ENCODE assay signal across 16 mouse cellular contexts in genomic region chr9:15718295-15718694, GRCm38 (mm10).
"Had no signal": no experiment of that assay in that cellular context is flagged by ENCODE, and none has a peak within 500 bp of the region (broad histone marks: within the 10 kb centered on the region; RNA-seq: fewer than 3 reads in every experiment).

No protein-coding gene starts in this region.

- H3K4me1 ChIP-seq: stomach, embryonic 15.5 days had no signal

- H3K27me3 ChIP-seq: neural tube, embryonic 13.5 days; neural tube, embryonic 15.5 days; stomach, embryonic 15.5 days had no signal

- H3K4me3 ChIP-seq: neural tube, embryonic 13.5 days; neural tube, embryonic 15.5 days; stomach, embryonic 15.5 days had no signal

- DNase-seq: retina, postnatal 1 day; right cerebral cortex, adult 18-20 months; right cerebral cortex, postnatal 14 days; right cerebral cortex, postnatal 25 days; right cerebral cortex, postnatal 4 days; spleen, adult 18-20 months; thymus, adult 18-20 months; thymus, adult 2 months; thymus, postnatal 14 days; thymus, postnatal 25 days; thymus, postnatal 36 days; thymus, postnatal 4 days had no signal

- H3K36me3 ChIP-seq: stomach, embryonic 15.5 days had no signal

- H3K27ac ChIP-seq: neural tube, embryonic 13.5 days; neural tube, embryonic 15.5 days; stomach, embryonic 15.5 days; stomach, postnatal 0 days had no signal

- H3K4me2 ChIP-seq: neural tube, embryonic 13.5 days; neural tube, embryonic 15.5 days; stomach, embryonic 15.5 days had no signal

- H3K9me3 ChIP-seq: neural tube, embryonic 13.5 days; neural tube, embryonic 15.5 days; stomach, embryonic 15.5 days had no signal

- H3K9ac ChIP-seq: neural tube, embryonic 13.5 days; neural tube, embryonic 15.5 days; stomach, embryonic 15.5 days had no signal
